Mouse (Mus musculus) limb, embryonic 13.5 days (tissue): ENCODE data around the gene Eif2b3. TPM values are rescaled to one million over a fixed set of nuclear protein-coding genes. Genes with fewer than 3 reads are reported as not detected.
A peak's percentile ranks its signal among the peaks of the same experiment; 100 is the strongest.

ENCODE experiments used
- ATAC-seq: fragments of 200-750 bp; cut with Nextera tagmentation; 2 replicates; pipeline ENCODE4 v1.8.0; 2017; ENCODE audit warnings: low read depth, moderate number of reproducible peaks, moderate TSS enrichment; ENCODE audit not compliant: low FRiP score
- H3K27ac ChIP-seq: fragments of 300-500 bp; sonication (generic); 2 replicates; pipeline ENCODE4 v1.5.1; 2015; ENCODE audit warnings: inconsistent platforms, mild to moderate bottlenecking, moderate library complexity
- H3K27me3 ChIP-seq: fragments of 300-500 bp; sonication (generic); 2 replicates; pipeline ENCODE4 v1.6.1; 2015; ENCODE audit warnings: mild to moderate bottlenecking, inconsistent platforms
- H3K36me3 ChIP-seq: fragments of 300-500 bp; sonication (generic); 2 replicates; pipeline ENCODE4 v1.6.1; 2015; ENCODE audit warnings: inconsistent platforms, mild to moderate bottlenecking, moderate library complexity
- H3K4me1 ChIP-seq: fragments of 300-500 bp; sonication (generic); 2 replicates; pipeline ENCODE4 v1.6.1; 2015; ENCODE audit warnings: inconsistent platforms
- H3K4me2 ChIP-seq: fragments of 300-500 bp; sonication (generic); replicated peaks from 2 replicates; pipeline ENCODE4 v1.6.1; 2015; ENCODE audit warnings: inconsistent platforms, mild to moderate bottlenecking, moderate library complexity
- H3K4me3 ChIP-seq: fragments of 300-500 bp; sonication (generic); 2 replicates; pipeline ENCODE4 v1.5.1; 2015; ENCODE audit warnings: moderate library complexity, mild to moderate bottlenecking, inconsistent platforms
- H3K9ac ChIP-seq: fragments of 300-500 bp; sonication (generic); 2 replicates; pipeline ENCODE4 v1.6.1; 2015; ENCODE audit warnings: mild to moderate bottlenecking, inconsistent platforms
- H3K9me3 ChIP-seq: fragments of 300-500 bp; sonication (generic); 2 replicates; pipeline ENCODE4 v1.6.1; 2016; ENCODE audit warnings: inconsistent platforms
- WGBS: fragments of 180-500 bp; shearing (Covaris S2); methylation state at CpG from one replicate; pipeline ENCODE4 v1.1.7; 2015; 5-methylcytosine and 5-hydroxymethylcytosine counted together
- polyA plus RNA-seq: library from polyadenylated mRNA; unstranded; fragments of >200 nt; fragmentation: Nextera tagmentation; extraction: Ambion mirVana; gene quantifications from 2 replicates; pipeline ENCODE4 v1.2.1, GENCODE M21; 2015

Gene Eif2b3
- polyA plus RNA-seq, 1 experiment from 2014 or later: 47.0 TPM

DNA sequence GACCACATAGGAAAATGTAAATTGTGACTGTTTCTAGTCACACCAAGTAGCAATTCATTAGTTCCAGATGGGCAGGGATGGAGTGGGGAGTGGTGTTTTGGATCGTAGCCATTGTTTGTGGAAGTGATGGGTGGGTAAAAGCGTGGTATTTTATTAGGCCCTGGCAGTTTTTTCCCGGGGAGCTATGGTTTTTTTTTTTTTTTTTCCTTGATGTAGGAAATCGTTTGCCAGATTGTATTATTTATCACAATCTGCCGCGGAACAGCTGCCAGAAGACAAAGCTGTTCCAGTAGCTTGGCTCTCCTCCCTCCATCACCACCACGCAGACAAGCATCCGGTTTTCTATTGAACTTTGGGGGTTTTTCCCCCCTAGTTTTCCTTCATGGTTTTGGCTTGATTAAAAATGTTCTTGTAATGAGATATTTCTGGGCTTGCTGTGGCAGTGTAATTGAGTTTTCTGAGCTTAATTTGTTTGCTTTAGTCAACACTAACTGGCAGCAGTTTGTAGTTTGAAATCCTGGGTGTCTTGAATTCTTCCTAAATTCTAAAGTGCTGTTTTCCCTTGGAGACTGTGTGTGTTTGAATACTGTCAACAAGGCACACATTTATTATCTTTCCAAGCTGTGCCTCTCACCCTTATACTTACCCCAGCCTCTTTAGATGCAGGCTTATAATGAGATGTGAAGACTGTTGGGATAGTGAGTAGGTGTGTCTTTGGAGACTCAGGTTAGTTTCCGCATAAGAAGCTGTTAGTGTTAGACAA, 20.9 kb downstream of the Eif2b3 start:
- Histone ChIP-seq H3K27ac (peak overlapping the region; percentile 70), H3K9ac (no peak overlapping the region), H3K4me2 (peak overlapping the region; percentile 35), H3K36me3 (peaks cover 7% of the 10 kb centered on the region; the same call in 1 of the 2 replicates), H3K9me3 (no peaks in the 10 kb centered on the region), H3K4me1 (peaks cover 23% of the 10 kb centered on the region), H3K27me3 (no peaks in the 10 kb centered on the region), H3K4me3 (no peak overlapping the region)
- ATAC-seq: peak; percentile 80; the same call in 1 of the 2 replicates
- WGBS: 23% methylated on average over 9 of the region's 9 CpGs

DNA sequence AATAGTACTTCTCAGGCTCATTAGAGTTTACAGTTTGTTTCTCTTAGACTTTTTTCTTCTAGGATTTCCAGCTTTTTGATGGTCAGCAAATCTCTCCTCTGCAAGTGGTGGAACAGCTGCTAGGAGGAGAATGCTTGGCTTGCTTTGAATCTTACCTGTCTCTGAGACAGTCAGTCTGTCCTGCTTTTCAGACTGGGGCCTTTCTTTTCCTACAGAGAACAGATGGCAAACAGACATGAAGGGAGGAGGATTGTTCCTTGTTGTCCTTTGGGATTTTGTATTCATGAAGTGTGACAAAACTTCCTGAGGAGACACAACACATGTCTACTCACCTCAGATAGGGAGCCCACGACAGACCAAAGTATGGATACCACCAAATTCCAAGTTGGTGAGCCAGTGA, 21.6 kb downstream of the Eif2b3 start:
- no peak for ATAC-seq
- H3K36me3 ChIP-seq: peaks cover 1% of the 10 kb centered on the region; the same call in 1 of the 2 replicates
- no peak overlapping the region for H3K4me2 ChIP-seq
- H3K4me3 ChIP-seq: no peak overlapping the region
- no peaks in the 10 kb centered on the region for H3K27me3 ChIP-seq
- no peak overlapping the region for H3K9ac ChIP-seq
- WGBS: 45% methylated on average over 1 of the region's 1 CpGs
- H3K4me1 ChIP-seq: peaks cover 23% of the 10 kb centered on the region
- peak overlapping the region; percentile 40 for H3K27ac ChIP-seq
- H3K9me3 ChIP-seq: no peaks in the 10 kb centered on the region

DNA sequence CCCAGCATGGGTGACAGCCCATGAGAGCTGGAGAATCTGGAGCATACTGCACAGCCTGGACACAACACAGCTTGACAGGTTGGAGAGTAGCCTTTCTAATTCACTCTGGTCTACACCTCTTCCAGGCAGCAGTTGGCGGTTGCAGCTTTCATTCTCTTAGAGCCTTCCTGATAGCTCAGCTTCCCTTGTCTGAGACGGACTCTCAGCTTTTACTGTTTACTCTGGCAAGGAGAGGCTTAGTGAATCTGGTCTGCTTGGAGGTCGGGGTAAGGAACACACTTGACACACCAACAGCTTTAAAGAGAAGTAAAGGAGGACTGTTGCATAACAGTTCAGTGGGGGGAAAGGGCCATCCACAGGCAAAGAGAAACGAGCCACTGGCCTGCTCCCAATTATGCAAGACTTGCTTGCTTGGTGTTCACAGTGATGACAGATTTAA, 22.1 kb downstream of the Eif2b3 start:
- ATAC-seq: no peak
- no peak overlapping the region for H3K4me3 ChIP-seq
- no peak overlapping the region for H3K9ac ChIP-seq
- H3K27ac ChIP-seq: no peak overlapping the region
- WGBS: 48% methylated on average over 4 of the region's 4 CpGs
- H3K4me2 ChIP-seq: no peak overlapping the region
- no peaks in the 10 kb centered on the region for H3K9me3 ChIP-seq
- H3K36me3 ChIP-seq: no peaks in the 10 kb centered on the region
- no peaks in the 10 kb centered on the region for H3K27me3 ChIP-seq
- H3K4me1 ChIP-seq: peaks cover 23% of the 10 kb centered on the region

DNA sequence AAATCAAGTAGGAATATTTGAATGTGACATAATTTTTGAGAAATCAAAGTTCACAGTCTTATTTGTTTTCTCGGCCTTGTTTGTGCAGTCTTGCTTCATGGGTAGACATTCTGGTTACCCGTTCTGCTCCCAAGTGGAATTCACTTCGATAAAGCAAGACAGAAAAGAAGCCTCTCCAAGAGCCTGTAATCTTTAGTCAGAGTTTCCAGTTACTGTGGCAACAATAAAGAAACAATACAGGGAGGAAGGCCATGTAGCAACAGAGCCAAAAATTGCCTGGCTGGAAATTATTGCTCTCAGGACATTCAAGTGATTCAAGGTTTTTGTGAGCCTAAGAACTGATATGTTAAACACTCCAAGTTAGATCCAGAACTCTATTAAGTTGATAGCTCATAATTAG, 29.6 kb downstream of the Eif2b3 start:
- Histone ChIP-seq H3K9ac (no peak overlapping the region), H3K36me3 (peaks cover 22% of the 10 kb centered on the region), H3K27me3 (no peaks in the 10 kb centered on the region), H3K27ac (no peak overlapping the region), H3K4me1 (no peaks in the 10 kb centered on the region), H3K9me3 (no peaks in the 10 kb centered on the region), H3K4me2 (no peak overlapping the region), H3K4me3 (no peak overlapping the region)
- no peak for ATAC-seq
- WGBS: 82% methylated on average over 3 of the region's 3 CpGs

DNA sequence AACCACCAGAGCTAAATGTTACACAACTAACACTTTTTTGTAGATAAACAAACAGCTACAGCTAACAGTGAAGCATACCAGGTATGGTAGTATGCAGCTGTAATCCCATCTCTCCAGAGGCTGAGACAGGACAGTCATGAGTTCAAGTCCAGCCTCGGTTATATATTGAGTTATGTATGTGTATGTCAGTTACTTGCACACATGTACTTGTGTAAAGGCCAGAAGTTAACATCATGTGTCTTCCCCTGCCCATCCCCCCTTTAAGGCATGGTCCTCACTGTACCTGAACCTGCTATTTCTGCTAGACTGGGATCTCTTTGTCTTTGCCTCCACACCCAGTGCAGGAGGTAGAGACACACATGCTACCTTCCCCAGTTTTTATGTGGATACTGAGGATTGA, 30.3 kb downstream of the Eif2b3 start:
- Histone ChIP-seq H3K27me3 (no peaks in the 10 kb centered on the region), H3K36me3 (peaks cover 25% of the 10 kb centered on the region), H3K9me3 (no peaks in the 10 kb centered on the region), H3K27ac (no peak overlapping the region), H3K4me3 (no peak overlapping the region), H3K4me2 (no peak overlapping the region), H3K9ac (no peak overlapping the region), H3K4me1 (no peaks in the 10 kb centered on the region)
- no peak for ATAC-seq
- 93% methylated on average over 1 of the region's 1 CpGs for WGBS

DNA sequence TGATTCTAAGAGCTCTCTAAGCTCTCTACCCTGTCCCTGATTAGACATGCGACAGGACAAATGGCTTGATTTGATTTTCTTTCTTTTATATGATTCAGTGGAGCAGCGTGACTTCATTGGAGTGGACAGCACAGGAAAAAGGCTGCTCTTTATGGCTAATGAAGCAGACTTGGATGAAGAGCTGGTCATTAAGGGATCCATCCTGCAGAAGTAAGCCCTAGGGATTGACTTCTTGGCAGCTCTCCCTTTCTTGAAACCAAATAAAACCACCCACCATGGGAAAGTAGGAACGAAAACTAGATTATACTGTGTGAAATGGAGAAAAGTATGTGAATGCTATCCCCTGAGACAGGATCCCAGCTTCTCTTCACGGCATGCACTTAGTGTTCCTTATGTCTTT, 33.4 kb downstream of the Eif2b3 start:
- WGBS: 83% methylated on average over 4 of the region's 4 CpGs
- Histone ChIP-seq H3K27ac (no peak overlapping the region), H3K4me3 (no peak overlapping the region), H3K4me1 (no peaks in the 10 kb centered on the region), H3K9ac (no peak overlapping the region), H3K36me3 (peaks cover 23% of the 10 kb centered on the region), H3K4me2 (no peak overlapping the region), H3K27me3 (no peaks in the 10 kb centered on the region), H3K9me3 (no peaks in the 10 kb centered on the region)
- peak; percentile 44; the same call in 1 of the 2 replicates for ATAC-seq

DNA sequence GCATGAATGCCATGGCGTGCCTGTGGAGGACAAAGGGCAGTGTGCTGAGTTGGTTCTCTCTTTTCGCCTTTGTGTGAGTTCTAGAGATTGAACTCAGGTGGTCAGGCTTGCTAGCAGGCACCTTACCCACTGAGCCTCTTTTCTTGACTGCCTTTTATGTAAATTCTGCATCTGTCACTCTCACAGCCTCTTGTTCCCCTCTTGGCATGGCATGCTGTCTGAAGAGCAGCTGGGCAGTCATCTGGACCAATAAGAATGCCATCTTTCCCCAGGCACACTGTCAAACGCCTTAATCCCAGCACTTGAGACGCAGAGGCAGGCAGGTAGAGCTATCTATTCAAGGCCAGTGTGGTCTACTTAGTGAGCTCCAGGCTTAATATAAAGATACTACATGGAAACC, 34.8 kb downstream of the Eif2b3 start:
- no peak overlapping the region for H3K27ac ChIP-seq
- H3K9me3 ChIP-seq: no peaks in the 10 kb centered on the region
- ATAC-seq: no peak
- H3K9ac ChIP-seq: no peak overlapping the region
- no peaks in the 10 kb centered on the region for H3K27me3 ChIP-seq
- peaks cover 22% of the 10 kb centered on the region for H3K36me3 ChIP-seq
- no peaks in the 10 kb centered on the region for H3K4me1 ChIP-seq
- WGBS: 90% methylated on average over 4 of the region's 4 CpGs
- H3K4me2 ChIP-seq: no peak overlapping the region
- no peak overlapping the region for H3K4me3 ChIP-seq

DNA sequence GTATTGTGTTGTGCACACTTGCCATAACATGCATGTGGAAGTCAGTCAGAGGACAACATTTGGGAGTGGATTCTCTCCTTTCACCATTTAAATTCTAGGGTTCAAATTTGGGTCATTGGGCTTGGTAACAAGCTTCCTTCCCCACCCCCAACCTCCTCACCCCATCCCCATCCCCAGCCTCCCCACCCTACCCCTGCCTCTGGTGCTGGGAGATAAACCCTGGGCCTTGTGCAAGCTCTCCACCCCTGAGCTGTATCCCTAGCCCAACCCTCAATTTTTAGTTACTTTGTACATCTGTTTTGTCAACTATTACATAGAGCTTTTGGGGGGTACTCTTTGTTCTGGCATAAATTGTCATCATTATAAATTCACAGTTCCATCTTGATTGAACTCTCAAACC, 36.9 kb downstream of the Eif2b3 start:
- Histone ChIP-seq H3K9me3 (no peaks in the 10 kb centered on the region), H3K4me1 (no peaks in the 10 kb centered on the region), H3K27ac (no peak overlapping the region), H3K27me3 (no peaks in the 10 kb centered on the region), H3K4me3 (no peak overlapping the region), H3K9ac (no peak overlapping the region), H3K4me2 (no peak overlapping the region), H3K36me3 (peaks cover 20% of the 10 kb centered on the region)
- ATAC-seq: no peak

DNA sequence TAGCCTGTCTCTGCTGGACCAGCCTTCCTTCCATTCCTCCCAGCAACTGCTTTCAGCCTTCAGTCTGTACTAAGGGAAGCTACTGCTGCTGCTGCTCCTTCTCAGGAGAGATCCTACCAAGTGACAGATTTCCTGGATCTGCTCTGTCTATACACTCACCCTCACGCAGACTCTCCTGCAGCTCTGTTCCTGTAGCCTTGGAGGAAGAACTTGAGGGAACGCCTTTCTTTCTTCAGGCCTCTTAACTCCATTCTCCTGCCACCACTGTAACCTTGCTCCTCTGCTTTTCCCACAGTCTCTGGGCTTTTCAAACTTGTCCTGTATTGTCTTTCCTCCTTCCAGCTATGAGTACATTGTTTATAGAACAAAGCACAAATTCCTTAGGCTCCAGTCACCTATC, 37.3 kb downstream of the Eif2b3 start:
- Histone ChIP-seq H3K4me3 (no peak overlapping the region), H3K36me3 (peaks cover 22% of the 10 kb centered on the region), H3K27ac (no peak overlapping the region)

DNA sequence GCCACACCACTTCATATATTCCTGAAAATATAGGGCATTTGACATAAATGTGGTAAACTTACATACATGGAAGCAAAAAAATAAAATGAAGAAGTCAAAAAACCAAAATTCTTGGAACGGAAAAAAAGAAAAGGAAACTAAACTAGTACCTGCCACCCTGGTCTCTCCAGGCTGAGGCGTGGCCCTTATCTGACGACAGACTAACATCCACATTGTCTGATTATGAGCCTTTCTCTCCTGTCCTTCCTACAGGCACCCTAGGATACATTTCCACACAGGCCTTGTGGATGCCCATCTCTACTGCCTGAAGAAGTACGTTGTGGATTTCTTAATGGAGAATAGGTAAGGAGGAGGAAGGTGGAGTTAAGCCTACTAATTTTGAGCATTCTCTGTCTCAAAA, 39.3 kb downstream of the Eif2b3 start:
- no peaks in the 10 kb centered on the region for H3K4me1 ChIP-seq
- 87% methylated on average over 4 of the region's 4 CpGs for WGBS
- H3K36me3 ChIP-seq: peaks cover 40% of the 10 kb centered on the region
- no peaks in the 10 kb centered on the region for H3K27me3 ChIP-seq
- no peak overlapping the region for H3K4me3 ChIP-seq
- no peak overlapping the region for H3K27ac ChIP-seq
- no peak for ATAC-seq
- no peak overlapping the region for H3K4me2 ChIP-seq
- no peak overlapping the region for H3K9ac ChIP-seq
- H3K9me3 ChIP-seq: no peaks in the 10 kb centered on the region

More for the DNA sequence above, 37.3 kb downstream of the Eif2b3 start:
- ATAC-seq: no peak
- Histone ChIP-seq H3K4me1 (no peaks in the 10 kb centered on the region), H3K9ac (no peak overlapping the region), H3K4me2 (no peak overlapping the region), H3K9me3 (no peaks in the 10 kb centered on the region), H3K27me3 (no peaks in the 10 kb centered on the region)
- 87% methylated on average over 2 of the region's 2 CpGs for WGBS

DNA sequence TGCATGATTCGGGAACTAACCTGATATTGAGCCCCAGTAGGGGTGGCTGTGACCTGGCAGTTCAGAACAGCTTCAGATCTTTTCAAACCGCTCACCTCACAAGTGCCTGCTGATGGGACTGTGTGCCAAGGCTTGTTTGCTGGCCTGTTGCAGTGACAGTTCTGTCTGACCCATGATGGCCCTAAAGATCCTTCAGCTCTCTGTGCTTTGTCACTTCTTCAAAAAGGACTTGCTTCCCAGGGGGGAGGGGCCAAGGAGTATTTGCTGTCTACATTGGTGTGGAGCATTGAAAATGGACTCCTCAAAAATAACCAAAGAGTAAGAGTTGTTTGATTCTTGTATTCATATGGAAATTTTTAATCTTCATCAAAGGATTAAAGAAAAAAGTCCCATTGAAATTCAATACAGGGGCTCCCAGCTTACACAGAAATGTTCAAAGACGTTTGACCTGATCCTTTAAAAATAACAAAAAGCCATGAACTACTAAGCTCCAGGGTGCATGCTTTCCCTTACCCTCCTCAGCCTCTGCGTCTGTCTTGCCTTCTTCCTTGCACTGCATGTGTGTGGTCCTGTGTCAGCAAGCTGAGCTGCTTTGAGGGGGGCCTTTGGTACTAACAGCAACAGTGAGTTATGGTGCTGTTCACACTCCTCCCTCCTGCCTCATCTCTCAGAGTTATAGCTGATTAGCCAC, 43.6 kb downstream of the Eif2b3 start:
- Histone ChIP-seq H3K4me3 (no peak overlapping the region), H3K4me1 (no peaks in the 10 kb centered on the region), H3K27ac (no peak overlapping the region), H3K9me3 (no peaks in the 10 kb centered on the region), H3K9ac (no peak overlapping the region), H3K4me2 (no peak overlapping the region), H3K36me3 (peaks cover 65% of the 10 kb centered on the region), H3K27me3 (no peaks in the 10 kb centered on the region)
- ATAC-seq: no peak
- WGBS: 71% methylated on average over 4 of the region's 4 CpGs

DNA sequence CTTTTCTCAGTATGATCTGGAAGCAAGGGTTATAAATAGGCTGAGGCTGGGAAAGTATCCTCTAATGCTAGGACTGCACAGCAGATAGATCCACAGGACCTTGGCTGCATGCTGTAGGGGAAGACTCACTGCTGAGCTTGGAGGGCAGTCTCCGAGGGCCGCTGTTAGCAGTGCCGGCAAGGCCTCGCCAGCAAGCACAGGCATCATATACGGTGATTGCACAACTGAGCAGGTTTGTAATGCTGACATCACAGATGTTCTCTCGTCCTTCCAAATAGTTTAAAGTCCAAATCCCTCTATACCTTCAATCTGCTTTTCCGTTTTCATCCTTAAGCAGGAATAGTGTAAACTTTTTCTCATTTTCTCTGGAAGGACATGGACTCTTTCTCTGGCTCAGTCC, 48.8 kb downstream of the Eif2b3 start:
- no peak for ATAC-seq
- H3K36me3 ChIP-seq: peaks cover 88% of the 10 kb centered on the region
- 92% methylated on average over 7 of the region's 7 CpGs for WGBS
- no peak overlapping the region for H3K4me3 ChIP-seq
- H3K9me3 ChIP-seq: no peaks in the 10 kb centered on the region
- H3K27ac ChIP-seq: no peak overlapping the region
- H3K27me3 ChIP-seq: no peaks in the 10 kb centered on the region
- H3K4me1 ChIP-seq: no peaks in the 10 kb centered on the region
- no peak overlapping the region for H3K9ac ChIP-seq
- H3K4me2 ChIP-seq: no peak overlapping the region
